Mouse (Mus musculus) cerebellum, postnatal 36 days (tissue): ENCODE data around the gene Pecam1.
"Not testable (repeated sequence)": the region's sequence is repeated elsewhere in the genome, so short reads cannot be mapped to it uniquely, and the experiment has no call there.

Experiments
- DNase-seq, 2 experiments: peaks; one replicate each; pipeline ENCODE4 v3.0.0; 2021 to 2022; ENCODE audit warnings: mixed read lengths in 2 of 2

Gene Pecam1

GRCm38 (mm10) chr11:106622056-106622455 lies 128.4 kb downstream of the Pecam1 start:
- DNase-seq: no peak

DNA sequence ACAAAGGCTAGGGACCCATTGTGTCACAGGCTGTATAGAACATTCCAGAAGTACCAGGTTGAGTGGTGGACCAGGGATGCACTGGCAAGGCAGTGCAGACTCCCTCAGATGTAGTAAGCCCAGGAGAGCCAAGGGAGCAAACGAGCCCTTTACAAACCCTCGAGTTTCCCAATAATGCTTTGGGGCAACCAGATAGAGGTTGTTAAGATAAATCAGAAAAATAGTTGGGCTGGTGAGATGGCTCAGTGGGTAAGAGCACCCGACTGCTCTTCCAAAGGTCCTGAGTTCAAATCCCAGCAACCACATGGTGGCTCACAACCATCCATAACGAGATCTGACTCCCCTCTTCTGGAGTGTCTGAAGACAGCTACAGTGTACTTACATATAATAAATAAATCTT lies 131.7 kb downstream of the Pecam1 start:
- DNase-seq: not testable (repeated sequence)

GRCm38 (mm10) chr11:106617821-106618580 lies 132.4 kb downstream of the Pecam1 start:
- DNase-seq: no peak

DNA sequence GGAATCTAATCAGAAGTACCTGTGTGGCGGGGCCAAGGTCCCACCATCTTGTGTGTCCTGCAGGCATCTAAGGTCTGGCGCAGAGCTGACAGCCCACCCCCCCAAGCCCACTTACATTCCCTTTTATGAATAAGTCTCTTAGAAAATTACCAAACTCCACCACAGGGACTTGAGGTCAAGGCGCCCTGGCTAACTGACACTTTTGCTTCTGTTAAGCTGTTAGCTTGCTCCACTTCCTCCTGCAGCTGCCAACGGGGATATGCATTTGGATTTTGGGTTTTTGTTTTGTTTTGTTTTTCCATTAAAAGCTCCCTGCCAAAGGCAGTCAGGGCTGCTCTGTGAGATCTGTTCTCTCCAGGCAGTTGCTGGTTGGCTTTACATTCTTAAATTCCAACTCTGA lies 134.9 kb downstream of the Pecam1 start:
- DNase-seq: no peak

GRCm38 (mm10) chr11:106614339-106614645 lies 136.1 kb downstream of the Pecam1 start:
- DNase-seq: no peak

- DNase-seq: no peak
These were observed 136.6 kb downstream of the Pecam1 start for GRCm38 (mm10) chr11:106613638-106614338.

GRCm38 (mm10) chr11:106612961-106613637 lies 137.3 kb downstream of the Pecam1 start, which contains the start of gene Tex2:
Gene Tex2, minus strand, starts transcription at chr11:106613423.
- peak; percentile 97 to 99 for DNase-seq

DNA sequence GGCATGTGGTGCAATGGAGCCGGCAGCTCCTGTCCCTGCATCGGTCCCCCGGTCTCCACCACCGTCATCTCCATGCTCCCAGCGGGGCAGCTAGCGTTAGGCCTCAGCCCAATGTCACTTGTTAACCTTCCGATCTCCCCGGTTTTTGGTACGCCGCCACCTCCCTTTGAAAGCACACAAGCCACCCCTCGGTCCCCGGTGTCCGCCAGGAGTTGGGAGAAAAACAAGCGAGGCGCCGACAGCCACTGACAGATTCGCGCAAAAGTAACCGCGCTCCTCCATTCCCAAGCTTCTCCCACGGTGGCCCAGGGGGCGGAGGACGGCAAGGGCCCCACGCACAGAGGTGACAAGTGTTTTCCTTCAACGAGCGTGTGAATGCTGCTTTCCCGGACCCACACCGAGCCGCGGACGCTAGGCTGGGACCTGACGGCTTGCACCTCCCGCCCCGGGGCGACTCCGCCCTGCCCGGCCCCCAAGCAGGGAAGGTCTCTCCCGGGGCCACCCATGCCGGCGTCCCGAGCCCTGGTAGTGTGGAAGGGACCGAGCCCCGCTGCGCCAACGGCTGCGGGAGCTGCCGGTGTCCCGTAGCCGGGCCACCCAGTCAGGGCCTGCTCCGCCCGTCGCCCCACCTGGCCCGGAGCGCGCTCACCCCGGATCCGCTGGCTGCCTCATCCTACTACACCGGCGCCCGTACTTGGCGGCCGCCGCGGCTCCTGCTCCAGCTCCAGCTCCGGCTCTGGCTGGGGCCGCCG lies 138.0 kb downstream of the Pecam1 start:
- peak; percentile 52 to 55 for DNase-seq

DNA sequence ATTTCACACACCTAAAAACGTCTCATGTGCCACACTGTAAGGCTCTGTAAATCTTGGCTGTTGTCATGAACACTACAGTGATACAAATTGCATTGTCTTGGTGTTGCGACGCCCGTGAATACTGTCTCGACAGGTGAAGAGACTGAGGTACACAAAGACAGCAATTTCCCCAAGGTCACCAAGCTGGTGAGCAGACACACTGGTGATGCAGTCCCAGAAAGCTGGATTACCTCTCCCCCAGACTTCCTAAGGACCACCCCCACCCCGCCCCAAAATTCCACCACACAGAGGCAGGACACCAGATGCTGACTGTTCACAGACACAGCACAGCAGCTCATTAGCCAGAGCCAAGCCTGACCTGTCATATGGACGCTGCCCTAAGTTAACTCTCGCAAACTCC lies 140.7 kb downstream of the Pecam1 start:
- DNase-seq: no peak

DNA sequence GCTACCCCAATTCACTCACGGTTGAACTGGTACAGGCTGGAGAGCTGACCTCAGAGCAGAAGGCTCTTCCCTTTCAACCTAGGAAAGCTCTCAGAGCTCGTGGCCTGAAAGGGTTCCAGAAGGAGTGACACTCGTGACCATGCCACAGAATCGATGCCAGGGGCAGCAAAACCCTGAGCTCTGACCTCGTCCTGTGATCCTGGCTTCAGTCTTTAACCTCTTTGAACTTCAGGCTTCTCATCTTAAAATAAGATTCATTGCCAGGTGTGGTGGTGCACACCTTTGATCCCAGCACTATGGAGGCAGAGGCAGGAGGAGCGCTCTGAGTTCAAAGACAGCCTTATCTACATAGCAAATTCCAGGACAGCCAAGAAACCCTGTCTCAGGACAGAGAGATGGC lies 143.1 kb downstream of the Pecam1 start:
- DNase-seq: no peak

- no peak for DNase-seq
These were observed 144.4 kb downstream of the Pecam1 start for GRCm38 (mm10) chr11:106606042-106606441.
